Mouse (Mus musculus) midbrain, embryonic 11.5 days (tissue): ENCODE results near the gene Gm973. TPM values are rescaled to one million over a fixed set of nuclear protein-coding genes. Genes with fewer than 3 reads are reported as not detected.

ENCODE experiments used
- ATAC-seq: fragments of 200-750 bp; cut with Nextera tagmentation; 2 replicates; pipeline ENCODE4 v1.8.0; 2017; ENCODE audit warnings: moderate TSS enrichment, moderate library complexity; ENCODE audit not compliant: low FRiP score
- DNase-seq: peaks from one replicate; pipeline ENCODE4 v3.0.0; 2015; ENCODE audit warnings: low spot score; ENCODE audit errors: missing footprints
- H3K27ac ChIP-seq: fragments of 300-500 bp; sonication (generic); 2 replicates; pipeline ENCODE4 v1.5.1; 2014; ENCODE audit warnings: low read depth, low read length
- H3K27me3 ChIP-seq: fragments of 300-500 bp; sonication (generic); 2 replicates; pipeline ENCODE4 v1.6.1; 2014; ENCODE audit warnings: mild to moderate bottlenecking, low read length, moderate library complexity, mixed read lengths; ENCODE audit not compliant: control insufficient read depth, insufficient read depth
- H3K36me3 ChIP-seq: fragments of 300-500 bp; sonication (generic); 2 replicates; pipeline ENCODE4 v1.6.1; 2014; ENCODE audit warnings: mild to moderate bottlenecking, low read length, moderate library complexity, mixed read lengths; ENCODE audit not compliant: control insufficient read depth, insufficient read depth
- H3K4me1 ChIP-seq: fragments of 300-500 bp; sonication (generic); 2 replicates; pipeline ENCODE4 v1.6.1; 2014; ENCODE audit warnings: low read length; ENCODE audit not compliant: control insufficient read depth, insufficient read depth
- H3K4me2 ChIP-seq: fragments of 300-500 bp; sonication (generic); 2 replicates; pipeline ENCODE4 v1.6.1; 2014; ENCODE audit warnings: mild to moderate bottlenecking, moderate library complexity
- H3K4me3 ChIP-seq: fragments of 300-500 bp; sonication (generic); 2 replicates; pipeline ENCODE4 v1.5.1; 2014; ENCODE audit warnings: low read depth, low read length
- H3K9ac ChIP-seq: fragments of 300-500 bp; sonication (generic); 2 replicates; pipeline ENCODE4 v1.6.1; 2014; ENCODE audit warnings: low read length
- H3K9me3 ChIP-seq: fragments of 300-500 bp; sonication (generic); 2 replicates; pipeline ENCODE4 v1.6.1; 2016; ENCODE audit warnings: low read length; ENCODE audit not compliant: control insufficient read depth
- WGBS: fragments of 180-500 bp; shearing (Covaris S2); extraction: QIAGEN DNeasy Blood & Tissue Kit; methylation state at CpG from one replicate; pipeline ENCODE4 v1.1.7; 2014; 5-methylcytosine and 5-hydroxymethylcytosine counted together
- polyA plus RNA-seq: library from polyadenylated mRNA; unstranded; fragments of >200 nt; fragmentation: Nextera tagmentation; extraction: Ambion mirVana; gene quantifications from 2 replicates; pipeline ENCODE4 v1.2.1, GENCODE M21; 2014

The Gm973 gene
- polyA plus RNA-seq, 1 experiment from 2014 or later: 7.0 TPM

- H3K4me1 ChIP-seq: no peaks in the 10 kb centered on the region; the same call in 1 of the 2 replicates
- ATAC-seq (no peak), DNase-seq (no peak)
- no peaks in the 10 kb centered on the region for H3K9me3 ChIP-seq
- H3K27ac ChIP-seq: no peak overlapping the region
- H3K36me3 ChIP-seq: no peaks in the 10 kb centered on the region
- no peak overlapping the region for H3K4me3 ChIP-seq
- H3K9ac ChIP-seq: no peak overlapping the region
- 82% methylated on average over 3 of the region's 3 CpGs for WGBS
- peaks cover 2% of the 10 kb centered on the region for H3K27me3 ChIP-seq
- no peak overlapping the region for H3K4me2 ChIP-seq
Measured at GRCm38 (mm10) chr1:59580880-59581279, 64.8 kb downstream of the Gm973 start.

GRCm38 (mm10) chr1:59584656-59585410 is 68.8 kb downstream of the Gm973 start:
- 5% methylated on average over 18 of the region's 18 CpGs for WGBS
- H3K4me3 ChIP-seq: no peak overlapping the region

GRCm38 (mm10) chr1:59589271-59589670 is 73.2 kb downstream of the Gm973 start:
- Histone ChIP-seq H3K27ac (no peak overlapping the region), H3K4me3 (no peak overlapping the region), H3K9me3 (no peaks in the 10 kb centered on the region), H3K27me3 (peaks cover 13% of the 10 kb centered on the region), H3K4me1 (peaks cover 6% of the 10 kb centered on the region), H3K36me3 (no peaks in the 10 kb centered on the region), H3K4me2 (no peak overlapping the region), H3K9ac (no peak overlapping the region)
- DNase-seq (no peak), ATAC-seq (no peak)
- 80% methylated on average over 1 of the region's 1 CpGs for WGBS

More at GRCm38 (mm10) chr1:59584656-59585410, 68.8 kb downstream of the Gm973 start:
- peak; percentile 69 for ATAC-seq
- H3K27me3 ChIP-seq: peaks cover 4% of the 10 kb centered on the region
- H3K9me3 ChIP-seq: no peaks in the 10 kb centered on the region
- peak; percentile 98 for DNase-seq
- H3K4me1 ChIP-seq: no peaks in the 10 kb centered on the region; the same call in 1 of the 2 replicates
- no peak overlapping the region for H3K27ac ChIP-seq
- H3K4me2 ChIP-seq: peak overlapping the region; percentile 22; the same call in 1 of the 2 replicates
- H3K36me3 ChIP-seq: no peaks in the 10 kb centered on the region
- peak overlapping the region; percentile 27; the same call in 1 of the 2 replicates for H3K9ac ChIP-seq

GRCm38 (mm10) chr1:59592359-59592758 is 76.3 kb downstream of the Gm973 start:
- Histone ChIP-seq H3K4me2 (peak overlapping the region; percentile 16), H3K27ac (no peak overlapping the region), H3K9ac (no peak overlapping the region), H3K27me3 (peaks cover 8% of the 10 kb centered on the region), H3K4me1 (peaks cover 6% of the 10 kb centered on the region), H3K9me3 (no peaks in the 10 kb centered on the region), H3K4me3 (0 out of 2 replicates have a peak overlapping the region, but pooled peaks have one; percentile 6), H3K36me3 (no peaks in the 10 kb centered on the region)
- DNase-seq: peak; percentile 93
- ATAC-seq: 0 out of 2 replicates have a peak, but pooled peaks have one; percentile 19
- WGBS: 3% methylated on average over 10 of the region's 10 CpGs

- H3K9ac ChIP-seq: no peak overlapping the region
- no peaks in the 10 kb centered on the region for H3K36me3 ChIP-seq
- H3K4me3 ChIP-seq: no peak overlapping the region
- peaks cover 8% of the 10 kb centered on the region for H3K27me3 ChIP-seq
- WGBS: 16% methylated on average over 12 of the region's 12 CpGs
- no peaks in the 10 kb centered on the region for H3K9me3 ChIP-seq
- H3K4me1 ChIP-seq: peaks cover 6% of the 10 kb centered on the region
- H3K27ac ChIP-seq: no peak overlapping the region
- H3K4me2 ChIP-seq: peak overlapping the region; percentile 16
- ATAC-seq: 0 out of 2 replicates have a peak, but pooled peaks have one; percentile 16
- DNase-seq: no peak
Measured at GRCm38 (mm10) chr1:59592876-59593275, 76.8 kb downstream of the Gm973 start.

- ATAC-seq (no peak), DNase-seq (no peak)
- Histone ChIP-seq H3K27me3 (peaks cover 8% of the 10 kb centered on the region), H3K9me3 (no peaks in the 10 kb centered on the region), H3K4me2 (no peak overlapping the region), H3K36me3 (no peaks in the 10 kb centered on the region), H3K9ac (no peak overlapping the region), H3K4me1 (peaks cover 6% of the 10 kb centered on the region), H3K27ac (no peak overlapping the region), H3K4me3 (no peak overlapping the region)
- 71% methylated on average over 2 of the region's 2 CpGs for WGBS
Measured at GRCm38 (mm10) chr1:59593622-59594035, 77.6 kb downstream of the Gm973 start.

GRCm38 (mm10) chr1:59594586-59595266 is 78.7 kb downstream of the Gm973 start:
- Histone ChIP-seq H3K9me3 (no peaks in the 10 kb centered on the region), H3K27ac (no peak overlapping the region), H3K27me3 (peaks cover 8% of the 10 kb centered on the region), H3K4me2 (no peak overlapping the region), H3K4me1 (peaks cover 6% of the 10 kb centered on the region), H3K36me3 (no peaks in the 10 kb centered on the region), H3K9ac (no peak overlapping the region), H3K4me3 (no peak overlapping the region)
- 89% methylated on average over 11 of the region's 11 CpGs for WGBS
- DNase-seq (no peak), ATAC-seq (no peak)

- peaks cover 8% of the 10 kb centered on the region for H3K27me3 ChIP-seq
Measured at GRCm38 (mm10) chr1:59595609-59596008, 79.5 kb downstream of the Gm973 start.

More at GRCm38 (mm10) chr1:59595609-59596008, 79.5 kb downstream of the Gm973 start:
- H3K27ac ChIP-seq: no peak overlapping the region
- no peaks in the 10 kb centered on the region for H3K9me3 ChIP-seq
- H3K4me2 ChIP-seq: no peak overlapping the region
- H3K4me1 ChIP-seq: peaks cover 6% of the 10 kb centered on the region
- no peak for ATAC-seq
- WGBS: 90% methylated on average over 9 of the region's 9 CpGs
- DNase-seq: no peak
- H3K36me3 ChIP-seq: no peaks in the 10 kb centered on the region
- H3K4me3 ChIP-seq: no peak overlapping the region
- H3K9ac ChIP-seq: no peak overlapping the region
